Mouse (Mus musculus) brown adipose tissue, adult 24 weeks (tissue): ENCODE data around the gene Rpl14. TPM values are rescaled to one million over a fixed set of nuclear protein-coding genes. Genes with fewer than 3 reads are reported as not detected.
A peak's percentile ranks its signal among the peaks of the same experiment; 100 is the strongest.

Experiments
- H3K27ac ChIP-seq: fragments of 200-500 bp; replicated peaks from 2 replicates; pipeline ENCODE4 v1.5.1; 2012; ENCODE audit warnings: low read depth, mild to moderate bottlenecking, low read length
- H3K4me1 ChIP-seq: fragments of 200-500 bp; 2 replicates; pipeline ENCODE4 v1.6.1; 2012; ENCODE audit warnings: low read length, mixed read lengths; ENCODE audit not compliant: control insufficient read depth, insufficient read depth, insufficient read length
- H3K4me3 ChIP-seq: fragments of 200-500 bp; 2 replicates; pipeline ENCODE4 v1.5.1; 2012; ENCODE audit warnings: low read depth, mild to moderate bottlenecking, low read length, moderate library complexity; ENCODE audit not compliant: insufficient read depth
- polyA plus RNA-seq: library from polyadenylated mRNA; stranded (reverse); fragments of >200 nt; gene quantifications from 2 replicates; pipeline ENCODE4 v1.2.4, GENCODE M21; 2012; ENCODE audit not compliant: missing spikeins, insufficient read depth, insufficient read length

The Rpl14 gene
- polyA plus RNA-seq, 1 experiment: 403 TPM

GRCm38 (mm10) chr9:120581941-120582618 lies 10.8 kb downstream of the Rpl14 start:
- H3K4me3 ChIP-seq: peak overlapping the region; percentile 55
- no peaks in the 10 kb centered on the region for H3K4me1 ChIP-seq
- no peak overlapping the region for H3K27ac ChIP-seq

DNA sequence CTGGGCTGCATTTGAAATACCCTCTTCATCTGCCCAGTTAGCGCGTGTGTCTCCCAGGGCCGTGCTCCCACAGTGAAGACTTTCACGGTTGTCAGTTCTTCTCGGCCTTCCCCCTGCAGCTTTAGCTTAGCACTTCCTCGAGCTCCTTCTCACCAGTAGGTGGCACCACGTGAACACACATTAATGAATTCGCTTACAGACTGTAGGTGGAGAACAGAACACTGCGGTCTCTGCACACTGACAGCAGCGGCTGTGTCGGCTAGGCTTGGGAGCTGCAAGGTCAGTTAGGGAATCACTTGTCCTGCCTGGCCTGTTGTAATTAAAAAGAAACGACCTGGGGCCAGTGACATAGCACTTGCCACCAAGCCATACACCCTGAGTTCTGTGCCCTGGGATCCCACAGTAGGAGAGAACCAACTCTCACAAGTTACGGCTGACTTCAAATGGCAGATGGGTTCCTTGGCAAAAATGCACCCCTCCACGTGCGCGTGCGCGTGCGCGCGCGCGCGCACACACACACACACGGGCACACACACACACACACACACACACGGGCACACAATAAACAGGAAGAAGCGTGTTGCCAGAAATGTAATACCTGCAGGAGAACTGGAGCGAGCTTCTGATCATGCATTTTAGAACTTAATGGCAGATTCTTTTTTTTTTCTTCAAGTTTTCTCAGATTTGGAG lies 11.5 kb downstream of the Rpl14 start:
- Histone ChIP-seq H3K4me3 (peak overlapping the region; percentile 55), H3K27ac (no peak overlapping the region), H3K4me1 (no peaks in the 10 kb centered on the region)

DNA sequence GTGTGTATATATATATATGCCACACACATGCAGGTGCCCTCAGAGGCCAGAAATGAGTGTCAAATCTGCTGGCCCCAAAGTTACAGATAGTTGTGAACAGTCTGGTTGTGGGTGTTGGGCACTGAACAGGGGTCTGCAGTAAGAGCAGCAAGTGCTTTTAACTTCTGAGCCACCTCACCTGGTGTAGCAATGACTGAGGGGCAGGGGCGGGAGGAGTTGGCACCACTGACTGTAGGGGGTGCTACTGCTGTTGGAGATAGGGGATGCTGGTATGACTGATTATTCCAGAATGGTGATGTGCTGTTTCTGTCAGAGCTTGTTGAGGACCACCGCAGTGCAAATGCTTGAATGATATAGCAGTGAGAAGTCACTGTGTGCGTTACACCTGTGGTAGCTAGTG lies 12.1 kb downstream of the Rpl14 start:
- Histone ChIP-seq H3K4me1 (no peaks in the 10 kb centered on the region), H3K27ac (no peak overlapping the region), H3K4me3 (no peak overlapping the region)

DNA sequence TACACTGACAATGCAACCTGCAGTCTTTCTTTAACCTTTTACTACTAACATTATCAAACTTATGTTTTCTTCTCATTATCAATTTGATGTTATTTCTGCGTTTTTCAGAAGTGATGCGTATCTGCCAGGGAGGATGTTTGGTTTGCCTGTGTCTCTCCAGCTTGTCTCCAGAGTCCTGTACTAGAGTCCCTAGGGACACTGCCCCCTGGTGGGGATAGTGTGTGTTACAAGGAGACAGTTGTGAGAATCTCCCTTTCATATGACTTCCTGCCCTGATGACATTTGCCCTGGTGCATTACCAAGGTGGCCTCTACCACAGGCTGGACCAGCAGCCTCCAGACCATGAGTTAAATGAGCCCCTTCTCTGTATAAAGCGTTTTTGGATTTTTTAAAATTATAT lies 15.3 kb downstream of the Rpl14 start:
- no peak overlapping the region for H3K4me3 ChIP-seq
- H3K27ac ChIP-seq: no peak overlapping the region
- H3K4me1 ChIP-seq: no peaks in the 10 kb centered on the region

DNA sequence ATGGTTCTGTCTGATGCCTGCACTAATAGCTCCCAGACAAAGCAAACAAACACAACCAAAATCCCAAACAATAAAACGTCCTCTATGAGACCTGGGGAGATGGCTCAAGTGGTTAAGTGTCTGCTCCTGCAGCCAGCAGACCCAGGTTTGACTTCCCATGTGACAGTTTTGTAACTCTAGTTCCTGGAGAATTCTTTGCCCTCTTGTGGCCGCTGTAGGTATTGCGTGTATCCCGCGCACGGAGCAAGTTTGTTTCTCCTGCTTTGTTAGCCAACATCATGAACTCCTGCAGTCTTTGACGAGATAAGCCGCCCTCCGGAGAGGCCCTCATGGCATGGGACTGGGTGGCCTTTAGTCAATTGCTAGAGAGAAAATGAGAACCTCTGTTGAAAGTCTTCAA lies 20.2 kb downstream of the Rpl14 start:
- no peak overlapping the region for H3K27ac ChIP-seq
- H3K4me1 ChIP-seq: no peaks in the 10 kb centered on the region
- H3K4me3 ChIP-seq: no peak overlapping the region

DNA sequence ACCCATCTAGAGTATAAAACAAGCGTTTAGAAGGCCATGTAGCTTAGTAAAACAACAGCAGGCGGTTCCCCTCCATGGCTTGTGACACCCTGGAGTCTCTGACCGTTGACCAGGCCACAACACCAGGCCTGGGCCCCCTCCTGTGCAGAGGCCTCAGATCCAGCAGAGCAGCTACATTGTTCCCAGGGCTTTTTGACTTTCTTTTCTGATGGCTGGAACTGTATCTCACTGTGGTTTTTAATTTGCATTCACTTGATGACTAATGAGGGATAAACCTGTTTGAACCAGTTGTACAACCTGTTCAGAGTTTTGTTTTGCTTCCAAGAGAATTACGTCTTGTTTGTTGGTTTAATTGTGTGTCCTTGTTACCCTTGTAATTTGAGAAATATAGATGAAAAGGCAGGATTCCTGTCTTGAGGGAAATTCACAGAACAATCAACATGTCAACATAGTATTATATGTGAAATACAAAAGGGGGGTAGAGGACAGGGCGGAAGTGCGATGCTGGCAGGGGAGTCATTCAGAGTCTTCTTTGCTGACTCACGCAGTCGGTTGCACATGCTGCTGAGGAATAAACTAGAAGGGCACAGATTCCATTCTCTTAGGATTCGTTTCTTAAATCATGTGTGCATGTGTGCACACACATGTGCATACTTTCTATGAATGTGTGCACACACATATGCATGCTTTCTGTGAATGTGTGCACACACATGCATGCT lies 22.3 kb downstream of the Rpl14 start:
- Histone ChIP-seq H3K27ac (no peak overlapping the region), H3K4me1 (no peaks in the 10 kb centered on the region), H3K4me3 (no peak overlapping the region)

GRCm38 (mm10) chr9:120594839-120595238 lies 23.6 kb downstream of the Rpl14 start:
- H3K4me3 ChIP-seq: no peak overlapping the region
- no peak overlapping the region for H3K27ac ChIP-seq
- no peaks in the 10 kb centered on the region for H3K4me1 ChIP-seq

DNA sequence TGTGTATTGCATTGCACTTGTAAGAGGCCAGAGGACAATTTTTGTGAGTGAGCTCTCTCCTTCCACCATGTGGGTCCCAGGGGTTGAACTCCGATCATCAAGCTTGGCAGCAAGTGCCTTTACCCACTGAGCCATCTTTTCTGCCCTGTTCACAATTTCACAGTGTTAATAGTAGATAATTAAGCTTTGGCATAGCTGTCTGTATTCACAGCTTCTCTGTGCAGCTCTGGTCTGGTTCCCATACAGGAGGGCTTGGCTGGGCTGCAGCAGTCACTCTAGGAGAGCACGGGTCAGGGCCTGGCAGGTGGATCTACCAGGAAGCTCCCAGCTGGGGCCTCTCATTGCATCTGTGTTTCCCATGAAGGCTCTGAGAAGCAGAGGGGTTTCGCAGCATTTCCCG lies 24.1 kb downstream of the Rpl14 start:
- H3K27ac ChIP-seq: no peak overlapping the region
- no peaks in the 10 kb centered on the region for H3K4me1 ChIP-seq
- H3K4me3 ChIP-seq: no peak overlapping the region

- Histone ChIP-seq H3K4me3 (peak overlapping the region; percentile 30), H3K27ac (0 out of 2 replicates have a peak overlapping the region, but pooled peaks have one; percentile 2), H3K4me1 (no peaks in the 10 kb centered on the region)
These were observed 30.4 kb downstream of the Rpl14 start for GRCm38 (mm10) chr9:120601488-120602171.

GRCm38 (mm10) chr9:120602172-120602838 lies 31.1 kb downstream of the Rpl14 start:
- H3K27ac ChIP-seq: no peak overlapping the region
- H3K4me3 ChIP-seq: peak overlapping the region; percentile 14; the same call in 1 of the 2 replicates
- H3K4me1 ChIP-seq: no peaks in the 10 kb centered on the region

GRCm38 (mm10) chr9:120602839-120603511 lies 31.7 kb downstream of the Rpl14 start:
- H3K27ac ChIP-seq: no peak overlapping the region
- H3K4me1 ChIP-seq: no peaks in the 10 kb centered on the region
- H3K4me3 ChIP-seq: no peak overlapping the region

- no peak overlapping the region for H3K27ac ChIP-seq
- no peak overlapping the region for H3K4me3 ChIP-seq
- no peaks in the 10 kb centered on the region for H3K4me1 ChIP-seq
These were observed 32.3 kb downstream of the Rpl14 start for GRCm38 (mm10) chr9:120603512-120603908.

- no peak overlapping the region for H3K27ac ChIP-seq
- no peak overlapping the region for H3K4me3 ChIP-seq
- H3K4me1 ChIP-seq: no peaks in the 10 kb centered on the region
These were observed 32.7 kb downstream of the Rpl14 start for GRCm38 (mm10) chr9:120603956-120604355.

DNA sequence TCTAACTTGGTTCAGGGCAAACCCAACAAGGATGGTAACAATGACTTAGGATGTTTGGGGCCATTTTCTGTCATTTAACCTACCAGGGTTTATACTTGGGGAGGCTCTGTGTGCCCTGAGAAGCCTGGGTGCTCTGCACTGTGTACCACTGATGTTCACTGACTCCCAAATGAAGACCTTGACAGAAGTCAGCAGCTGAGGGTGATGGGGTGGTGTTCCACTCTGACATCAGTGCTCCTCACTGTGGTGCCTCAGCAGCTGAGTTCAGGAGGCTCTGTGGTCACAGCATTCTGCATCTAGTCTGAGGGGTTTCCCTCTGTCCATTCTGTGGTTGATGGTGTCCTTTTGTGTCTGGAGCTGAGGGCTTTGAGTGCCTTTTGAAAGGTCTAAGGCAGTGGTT lies 39.8 kb downstream of the Rpl14 start:
- Histone ChIP-seq H3K4me3 (no peak overlapping the region), H3K4me1 (no peaks in the 10 kb centered on the region), H3K27ac (no peak overlapping the region)
